Mouse (Mus musculus) brown adipose tissue, adult 24 weeks (tissue): ENCODE data around the gene Rplp2. TPM values are rescaled to one million over a fixed set of nuclear protein-coding genes. Genes with fewer than 3 reads are reported as not detected.

ENCODE experiments used
- H3K27ac ChIP-seq: fragments of 200-500 bp; replicated peaks from 2 replicates; pipeline ENCODE4 v1.5.1; 2012; ENCODE audit warnings: low read depth, mild to moderate bottlenecking, low read length
- H3K4me1 ChIP-seq: fragments of 200-500 bp; 2 replicates; pipeline ENCODE4 v1.6.1; 2012; ENCODE audit warnings: low read length, mixed read lengths; ENCODE audit not compliant: control insufficient read depth, insufficient read depth, insufficient read length
- H3K4me3 ChIP-seq: fragments of 200-500 bp; 2 replicates; pipeline ENCODE4 v1.5.1; 2012; ENCODE audit warnings: low read depth, mild to moderate bottlenecking, low read length, moderate library complexity; ENCODE audit not compliant: insufficient read depth
- polyA plus RNA-seq: library from polyadenylated mRNA; stranded (reverse); fragments of >200 nt; gene quantifications from 2 replicates; pipeline ENCODE4 v1.2.4, GENCODE M21; 2012; ENCODE audit not compliant: missing spikeins, insufficient read depth, insufficient read length

The Rplp2 gene
- polyA plus RNA-seq, 1 experiment, result 1,680 TPM

- H3K27ac ChIP-seq, result no peak overlapping the region
- H3K4me1 ChIP-seq, result no peaks in the 10 kb centered on the region
- H3K4me3 ChIP-seq, result no peak overlapping the region
These were observed 44.0 kb downstream of the Rplp2 start for GRCm38 (mm10) chr7:141491151-141491550.

- no peaks in the 10 kb centered on the region for H3K4me1 ChIP-seq
- no peak overlapping the region for H3K4me3 ChIP-seq
- no peak overlapping the region for H3K27ac ChIP-seq
These were observed 45.6 kb downstream of the Rplp2 start for GRCm38 (mm10) chr7:141492738-141493137.

- H3K4me3 ChIP-seq, result no peak overlapping the region
- H3K4me1 ChIP-seq, result no peaks in the 10 kb centered on the region
- H3K27ac ChIP-seq, result no peak overlapping the region
These were observed 46.6 kb downstream of the Rplp2 start for GRCm38 (mm10) chr7:141493729-141494128.

GRCm38 (mm10) chr7:141495379-141495778 lies 48.2 kb downstream of the Rplp2 start:
- Histone ChIP-seq H3K4me3 (no peak overlapping the region), H3K27ac (no peak overlapping the region), H3K4me1 (no peaks in the 10 kb centered on the region)

GRCm38 (mm10) chr7:141495940-141496339 lies 48.8 kb downstream of the Rplp2 start:
- Histone ChIP-seq H3K4me1 (no peaks in the 10 kb centered on the region), H3K27ac (no peak overlapping the region), H3K4me3 (no peak overlapping the region)

- Histone ChIP-seq H3K27ac (no peak overlapping the region), H3K4me3 (no peak overlapping the region), H3K4me1 (no peaks in the 10 kb centered on the region)
These were observed 50.4 kb downstream of the Rplp2 start for GRCm38 (mm10) chr7:141497600-141497999.

Other genes with a start within 250 kb of the Rplp2 start
- not detected in 2 replicates for gene Lmntd2, start 233.3 kb upstream of the Rplp2 start, polyA plus RNA-seq
- 1.4 and 1.5 TPM in 2 replicates for gene Rassf7, start 231.5 kb upstream of the Rplp2 start, polyA plus RNA-seq
- gene Phrf1, start 218.6 kb upstream of the Rplp2 start, polyA plus RNA-seq, result 17.0 and 22.5 TPM in 2 replicates
- 3.3 and 5.5 TPM in 2 replicates for gene Irf7, start 180.9 kb upstream of the Rplp2 start, polyA plus RNA-seq
- not detected in 2 replicates for gene Cdhr5, start 170.6 kb upstream of the Rplp2 start, polyA plus RNA-seq
- not detected in 2 replicates for gene Sct, start 168.2 kb upstream of the Rplp2 start, polyA plus RNA-seq
- not detected in 2 replicates for gene Drd4, start 155.4 kb upstream of the Rplp2 start, polyA plus RNA-seq
- gene Deaf1, start 119.7 kb upstream of the Rplp2 start, polyA plus RNA-seq, result 5.9 and 15.8 TPM in 2 replicates
- gene Tmem80, start 119.6 kb upstream of the Rplp2 start, polyA plus RNA-seq, result 35.2 and 44.8 TPM in 2 replicates
- gene Eps8l2, start 108.5 kb upstream of the Rplp2 start, polyA plus RNA-seq, result 1.5 and 2.9 TPM in 2 replicates
- gene Taldo1, start 55.2 kb upstream of the Rplp2 start, polyA plus RNA-seq, result 1,487 and 1,572 TPM in 2 replicates
- gene Gatd1, start 33.2 kb upstream of the Rplp2 start, polyA plus RNA-seq, result 19.9 and 23.3 TPM in 2 replicates
- gene Cend1, start 17.9 kb upstream of the Rplp2 start, polyA plus RNA-seq, result 2.6 and 6.4 TPM in 2 replicates
- gene Slc25a22, start 9.5 kb upstream of the Rplp2 start, polyA plus RNA-seq, result 79.8 and 96.8 TPM in 2 replicates
- gene Pidd1, start 3.3 kb upstream of the Rplp2 start, polyA plus RNA-seq, result 0.58 and 0.75 TPM in 2 replicates
- 2,152 and 2,404 TPM in 2 replicates for gene Pnpla2, start 7.8 kb downstream of the Rplp2 start, polyA plus RNA-seq
- 9.8 and 11.8 TPM in 2 replicates for gene Cracr2b, start 13.7 kb downstream of the Rplp2 start, polyA plus RNA-seq
- gene Cd151, start 20.0 kb downstream of the Rplp2 start, polyA plus RNA-seq, result 223 and 257 TPM in 2 replicates
- gene Polr2l, start 27.8 kb downstream of the Rplp2 start, polyA plus RNA-seq, result 28.8 and 36.4 TPM in 2 replicates
- gene Tspan4, start 27.9 kb downstream of the Rplp2 start, polyA plus RNA-seq, result 39.6 and 74.6 TPM in 2 replicates
- gene Chid1, start 92.5 kb downstream of the Rplp2 start, polyA plus RNA-seq, result 13.4 and 19.8 TPM in 2 replicates
- 40.3 and 42.7 TPM in 2 replicates for gene Ap2a2, start 114.8 kb downstream of the Rplp2 start, polyA plus RNA-seq
- not detected in 2 replicates for gene Muc6, start 207.9 kb downstream of the Rplp2 start, polyA plus RNA-seq
- not detected in 2 replicates for gene Muc2, start 243.0 kb downstream of the Rplp2 start, polyA plus RNA-seq